In the genomic region with DNA sequence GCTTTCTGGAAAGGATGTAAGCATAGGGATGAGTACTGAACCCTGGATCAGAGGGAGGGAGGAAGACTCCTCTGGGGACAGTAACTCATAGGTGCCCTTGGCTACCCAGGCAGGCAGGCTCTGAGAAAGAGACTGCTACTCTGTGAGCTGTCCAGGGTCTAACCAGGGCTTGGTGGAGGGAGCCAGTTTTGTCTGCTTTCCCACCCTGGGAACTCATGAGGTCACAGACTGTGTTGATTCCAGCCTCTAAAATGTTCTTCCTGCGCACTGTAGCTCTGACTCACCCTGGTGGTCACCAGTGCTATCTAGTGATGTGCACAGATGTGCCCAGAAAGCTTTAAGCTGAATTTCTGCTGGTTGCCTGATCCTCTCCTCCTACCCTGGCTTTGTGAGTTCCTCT, we compare ENCODE assay signal across 26 mouse cellular contexts. TPM values are rescaled to one million over a fixed set of nuclear protein-coding genes. Genes with fewer than 3 reads are reported as not detected.
A peak's percentile ranks its signal among the peaks of the same experiment; 100 is the strongest.
DNase-seq lines count a peak whose midpoint lies in the region; ATAC-seq and TF ChIP-seq lines count a peak whose summit lies in the region.
"Had no signal": no experiment of that assay in that cellular context is flagged by ENCODE, and none has a peak within 500 bp of the region (broad histone marks: within the 10 kb centered on the region; RNA-seq: fewer than 3 reads in every experiment).

No protein-coding gene starts in this region.

- DNase-seq in heart, adult 11 months, result peak; percentile 77
- no peak for DNase-seq in heart, adult 8-10 months (ENCODE audit: low spot score)
- no peak for DNase-seq in lung, embryonic 14.5 days
- DNase-seq in lung, postnatal 4 days, result no peak
- peak; percentile 7 for DNase-seq in fibroblast of lung, adult 2 months (ENCODE audit: low read depth)
- no peak for DNase-seq in right cerebral cortex, postnatal 10 days (ENCODE audit: low spot score in 2 of 2)
- DNase-seq in liver, embryonic 11.5 days (ENCODE audit: low spot score), result no peak
- DNase-seq: adrenal gland, adult 2 months; adrenal gland, postnatal 36 days; cerebellum, adult 2 months; cerebellum, postnatal 10 days; gastrocnemius, adult 2 months; heart, adult 2 months; heart, postnatal 36 days had no signal

- H3K27ac ChIP-seq in lung, embryonic 14.5 days (ENCODE audit: low read depth), result no peak overlapping the region
- H3K27ac ChIP-seq in liver, embryonic 11.5 days (ENCODE audit: low read depth, low read length), result no peak overlapping the region
- H3K27ac ChIP-seq: embryonic facial prominence, embryonic 10.5 days; forebrain, embryonic 10.5 days; gastrocnemius, adult 2 months; heart, adult 2 months; heart, embryonic 13.5 days; hindbrain, embryonic 13.5 days; hindbrain, postnatal 0 days had no signal

- H3K36me3 ChIP-seq in lung, embryonic 14.5 days (ENCODE audit: insufficient read depth), result no peaks in the 10 kb centered on the region
- no peaks in the 10 kb centered on the region for H3K36me3 ChIP-seq in liver, embryonic 11.5 days (ENCODE audit: control insufficient read depth, insufficient read depth, low read length)
- H3K36me3 ChIP-seq: embryonic facial prominence, embryonic 10.5 days; forebrain, embryonic 10.5 days; G1E; heart, embryonic 13.5 days; hindbrain, embryonic 13.5 days had no signal

- TF ChIP-seq CTCF in lung, embryonic 14.5 days (IDR thresholded peaks at IDR 0.05; ENCODE audit: low read depth), result 0 out of 2 replicates have a peak, but pooled peaks have one; percentile 1

- H3K9ac ChIP-seq in lung, embryonic 14.5 days, result no peak overlapping the region
- no peak overlapping the region for H3K9ac ChIP-seq in liver, embryonic 11.5 days (ENCODE audit: low read depth, low read length)
- H3K9ac ChIP-seq: heart, embryonic 13.5 days; hindbrain, embryonic 13.5 days had no signal

- no peak overlapping the region for H3K4me3 ChIP-seq in lung, embryonic 14.5 days (ENCODE audit: low read depth, low read length)
- H3K4me3 ChIP-seq in liver, embryonic 11.5 days (ENCODE audit: low read depth, low read length), result no peak overlapping the region
- H3K4me3 ChIP-seq: embryonic facial prominence, embryonic 10.5 days; forebrain, embryonic 10.5 days; gastrocnemius, adult 2 months; heart, adult 2 months; heart, embryonic 13.5 days; hindbrain, embryonic 13.5 days had no signal

- H3K4me1 ChIP-seq in lung, embryonic 14.5 days (ENCODE audit: insufficient read depth), result no peaks in the 10 kb centered on the region
- no peaks in the 10 kb centered on the region for H3K4me1 ChIP-seq in liver, embryonic 11.5 days (replicated peaks; ENCODE audit: control insufficient read depth, insufficient read depth, low read length)
- H3K4me1 ChIP-seq: embryonic facial prominence, embryonic 10.5 days; heart, embryonic 13.5 days; hindbrain, embryonic 13.5 days had no signal

- H3K9me3 ChIP-seq in lung, embryonic 14.5 days (ENCODE audit: low read depth, low read length), result no peaks in the 10 kb centered on the region
- H3K9me3 ChIP-seq in liver, embryonic 11.5 days (ENCODE audit: control insufficient read depth, low read length), result no peaks in the 10 kb centered on the region
- H3K9me3 ChIP-seq: embryonic facial prominence, embryonic 10.5 days; forebrain, embryonic 10.5 days; G1E; heart, embryonic 13.5 days; hindbrain, embryonic 13.5 days had no signal

- WGBS in lung, embryonic 14.5 days, result 53% methylated on average over 1 of the region's 1 CpGs
- WGBS in liver, embryonic 11.5 days, result 69% methylated on average over 1 of the region's 1 CpGs

- no peak for ATAC-seq in lung, embryonic 14.5 days (ENCODE audit: insufficient read depth)
- no peak for ATAC-seq in liver, embryonic 11.5 days (replicated peaks; ENCODE audit: low FRiP score)
- ATAC-seq: activated CD4-positive, CD25-positive, alpha-beta regulatory T cell, adult 4 months; forebrain, embryonic 14.5 days; hindbrain, postnatal 0 days had no signal

- H3K4me2 ChIP-seq in lung, embryonic 14.5 days, result no peak overlapping the region
- H3K4me2 ChIP-seq in liver, embryonic 11.5 days, result no peak overlapping the region
- H3K4me2 ChIP-seq: heart, embryonic 13.5 days; hindbrain, embryonic 13.5 days had no signal

- H3K27me3 ChIP-seq in lung, embryonic 14.5 days (ENCODE audit: insufficient read depth, low read length), result no peaks in the 10 kb centered on the region
- H3K27me3 ChIP-seq in liver, embryonic 11.5 days (replicated peaks; ENCODE audit: control insufficient read depth, insufficient read depth, low read length), result no peaks in the 10 kb centered on the region
- H3K27me3 ChIP-seq: hindbrain, embryonic 13.5 days had no signal

RNA-seq across cellular contexts. Expression of a gene that starts 15.3 kb away (rescaled TPM):
- not detected for total RNA-seq in heart, adult 8-10 months (2022)
- not detected in 2 replicates for polyA plus RNA-seq in lung, embryonic 14.5 days (2014; fragmentation: Nextera tagmentation; extraction: Ambion mirVana)
- polyA plus RNA-seq in liver, embryonic 11.5 days (2014; fragmentation: Nextera tagmentation; extraction: Ambion mirVana), result not detected in 2 replicates
- total RNA-seq: adrenal gland, adult 2 months; adrenal gland, postnatal 36 days; G1E; gastrocnemius, adult 2 months; gastrocnemius, postnatal 4 days; heart, adult 2 months; heart, postnatal 36 days; hindbrain, postnatal 0 days had no signal
- polyA plus RNA-seq: activated CD4-positive, CD25-positive, alpha-beta regulatory T cell, adult 4 months; adrenal gland, adult 2 months; cerebellum, adult 2 months; embryonic facial prominence, embryonic 10.5 days; embryonic facial prominence, embryonic 14.5 days; forebrain, embryonic 10.5 days; forebrain, embryonic 14.5 days; G1E; heart, adult 2 months; heart, embryonic 13.5 days; heart, postnatal 0 days; hindbrain, embryonic 13.5 days; hindbrain, postnatal 0 days; intestine, embryonic 14.5 days had no signal

Comparison
In these comparisons a context has a peak if more than half of its experiments do, and no peak if none do; other contexts are left out.
1. DNase-seq: peak in heart, adult 11 months (single experiment) and fibroblast of lung, adult 2 months (single experiment); none in heart, adult 8-10 months (single experiment), lung, embryonic 14.5 days (single experiment), lung, postnatal 4 days (0 of 2), right cerebral cortex, postnatal 10 days (0 of 2) and liver, embryonic 11.5 days (single experiment).